Mouse (Mus musculus): ENCODE measurements around the gene Gm4871.
"Not testable (repeated sequence)": the region's sequence is repeated elsewhere in the genome, so short reads cannot be mapped to it uniquely, and the experiment has no call there.

GRCm38 (mm10) chr5:145032391-145032790 lies at the start of gene Gm4871:
- not testable (repeated sequence) for TF ChIP-seq CTCF (IDR thresholded peaks at IDR 0.05; ENCODE audit: low read depth, low read length); POLR2A (IDR thresholded peaks at IDR 0.05; ENCODE audit: extremely low read depth, insufficient read depth, low read length)

Data from liver, adult 2 months (tissue).